Mouse (Mus musculus): ENCODE data around the gene Gabrb1.

DNA sequence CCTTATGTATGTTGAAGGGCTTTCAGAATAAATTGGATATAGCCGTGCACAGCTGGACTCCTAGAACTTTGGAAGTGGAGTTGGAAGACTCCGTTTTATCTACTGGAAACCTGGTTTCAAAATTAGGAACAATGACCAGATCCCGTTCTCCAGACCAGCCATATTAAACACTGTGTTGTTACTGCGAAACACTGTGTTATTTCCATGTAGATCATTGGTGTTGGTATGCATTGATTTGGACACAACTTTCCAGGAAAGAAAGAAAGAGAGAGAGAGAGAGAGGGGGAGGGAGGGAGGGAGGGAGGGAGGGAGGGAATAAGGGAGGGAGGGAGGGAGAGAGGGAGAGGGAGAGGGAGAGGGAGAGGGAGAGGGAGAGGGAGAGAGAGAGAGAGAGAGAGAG, 517.1 kb downstream of the Gabrb1 start:
- TF ChIP-seq CTCF (IDR thresholded peaks at IDR 0.05 in 2 of 3, conservative IDR thresholded peaks at IDR 0.05 in 1 of 3; ENCODE audit: control insufficient read depth in 1 of 3, insufficient read depth in 1 of 3, low read depth in 2 of 3, low read length in 3 of 3, poor library complexity in 1 of 3, severe bottlenecking in 1 of 3) (no peak), RCOR1 (IDR thresholded peaks at IDR 0.05; ENCODE audit: low read depth, low read length) (no peak), MXI1 (IDR thresholded peaks at IDR 0.05; ENCODE audit: low read depth, low read length) (no peak)

Measured in MEL (cell line).